Mouse (Mus musculus): ENCODE measurements at regions not wholly inside any gene's neighbourhood (a gene's known extent, or its start where the extent isn't known, plus 50 kb on each side); places are given as distances from the start of the nearest gene placed in this dataset.

- Histone ChIP-seq H3K4me3 (no peak overlapping the region), H3K79me2 (ENCODE audit: control insufficient read depth, insufficient read depth) (no peaks in the 10 kb centered on the region), H3K27me3 (ENCODE audit: control insufficient read depth, insufficient read depth, insufficient read length) (no peaks in the 10 kb centered on the region), H3ac (ENCODE audit: control insufficient read depth, insufficient read length) (no peak overlapping the region), H3K4me2 (ENCODE audit: low read depth) (no peak overlapping the region), H3K36me3 (ENCODE audit: control insufficient read depth, insufficient read depth) (no peaks in the 10 kb centered on the region)
- no peak for TF ChIP-seq E2F4 (IDR thresholded peaks at IDR 0.05; ENCODE audit: insufficient read depth)
- no peak for TF ChIP-seq POLR2AphosphoS2 (IDR thresholded peaks at IDR 0.05; ENCODE audit: insufficient read length, low read depth)
- no peak for TF ChIP-seq CEBPB (IDR thresholded peaks at IDR 0.05; ENCODE audit: insufficient read depth, poor library complexity, severe bottlenecking)
- TF ChIP-seq POLR2A (IDR thresholded peaks at IDR 0.05; ENCODE audit: insufficient read length, low read depth) = no peak
- TF ChIP-seq TCF12 (IDR thresholded peaks at IDR 0.05; ENCODE audit: insufficient read depth, poor library complexity, severe bottlenecking) = no peak
- TF ChIP-seq REST (IDR thresholded peaks at IDR 0.05; ENCODE audit: insufficient read depth, insufficient read length) = no peak
- TF ChIP-seq MYOG (IDR thresholded peaks at IDR 0.05; ENCODE audit: control insufficient read depth in 1 of 3, insufficient read depth in 1 of 3, insufficient read length in 2 of 3, low read depth in 2 of 3) = no peak
- TF ChIP-seq MYOD1 (IDR thresholded peaks at IDR 0.05; ENCODE audit: control insufficient read depth in 1 of 3, insufficient read length in 2 of 3, low read depth in 2 of 3) = no peak
- no peak for TF ChIP-seq TCF3 (IDR thresholded peaks at IDR 0.05; ENCODE audit: insufficient read length, low read depth)
- no peak for TF ChIP-seq SRF (IDR thresholded peaks at IDR 0.05; ENCODE audit: control insufficient read depth, insufficient read length, low read depth)
- TF ChIP-seq USF1 (IDR thresholded peaks at IDR 0.05; ENCODE audit: low read depth) = no peak
- no peak for TF ChIP-seq MAX (IDR thresholded peaks at IDR 0.05; ENCODE audit: low read depth)
Measured at GRCm38 (mm10) chr3:136471693-136472092, 145.8 kb upstream of the Bank1 start.

GRCm38 (mm10) chr3:136462747-136463146 lies 136.9 kb upstream of the Bank1 start:
- no peak overlapping the region for H3ac ChIP-seq (ENCODE audit: control insufficient read depth, insufficient read length)
- TF ChIP-seq MAX (IDR thresholded peaks at IDR 0.05; ENCODE audit: low read depth) (no peak), E2F4 (IDR thresholded peaks at IDR 0.05; ENCODE audit: insufficient read depth) (no peak), MYOD1 (IDR thresholded peaks at IDR 0.05; ENCODE audit: control insufficient read depth in 1 of 3, insufficient read length in 2 of 3, low read depth in 2 of 3) (no peak), TCF12 (IDR thresholded peaks at IDR 0.05; ENCODE audit: insufficient read depth, poor library complexity, severe bottlenecking) (no peak), POLR2A (IDR thresholded peaks at IDR 0.05; ENCODE audit: insufficient read length, low read depth) (no peak), SRF (IDR thresholded peaks at IDR 0.05; ENCODE audit: control insufficient read depth, insufficient read length, low read depth) (no peak)
- H3K4me3 ChIP-seq = no peak overlapping the region
- no peaks in the 10 kb centered on the region for H3K27me3 ChIP-seq (ENCODE audit: control insufficient read depth, insufficient read depth, insufficient read length)
- H3K36me3 ChIP-seq (ENCODE audit: control insufficient read depth, insufficient read depth) = no peaks in the 10 kb centered on the region
- no peaks in the 10 kb centered on the region for H3K79me2 ChIP-seq (ENCODE audit: control insufficient read depth, insufficient read depth)
- peak overlapping the region; percentile 0 for H3K4me2 ChIP-seq (ENCODE audit: low read depth)

GRCm38 (mm10) chr3:136456471-136457117 lies 130.7 kb upstream of the Bank1 start:
- H3K27me3 ChIP-seq (ENCODE audit: control insufficient read depth, insufficient read depth, insufficient read length) = no peaks in the 10 kb centered on the region
- no peak overlapping the region for H3K4me2 ChIP-seq (ENCODE audit: low read depth)
- H3K36me3 ChIP-seq (ENCODE audit: control insufficient read depth, insufficient read depth) = no peaks in the 10 kb centered on the region
- no peaks in the 10 kb centered on the region for H3K79me2 ChIP-seq (ENCODE audit: control insufficient read depth, insufficient read depth)
- H3K4me3 ChIP-seq = no peak overlapping the region
- H3ac ChIP-seq (ENCODE audit: control insufficient read depth, insufficient read length) = no peak overlapping the region
- no peak for TF ChIP-seq TCF3 (IDR thresholded peaks at IDR 0.05; ENCODE audit: insufficient read length, low read depth)
- TF ChIP-seq MYOD1 (IDR thresholded peaks at IDR 0.05; ENCODE audit: control insufficient read depth in 1 of 3, insufficient read length in 2 of 3, low read depth in 2 of 3) = no peak
- TF ChIP-seq CEBPB (IDR thresholded peaks at IDR 0.05; ENCODE audit: insufficient read depth, poor library complexity, severe bottlenecking) = no peak
- no peak for TF ChIP-seq SRF (IDR thresholded peaks at IDR 0.05; ENCODE audit: control insufficient read depth, insufficient read length, low read depth)
- no peak for TF ChIP-seq E2F4 (IDR thresholded peaks at IDR 0.05; ENCODE audit: insufficient read depth)
- TF ChIP-seq MYOG (IDR thresholded peaks at IDR 0.05; ENCODE audit: control insufficient read depth in 1 of 3, insufficient read depth in 1 of 3, insufficient read length in 2 of 3, low read depth in 2 of 3) = no peak

- H3K4me2 ChIP-seq (ENCODE audit: low read depth) = peak overlapping the region; percentile 4
- no peak overlapping the region for H3K4me3 ChIP-seq
- H3ac ChIP-seq (ENCODE audit: control insufficient read depth, insufficient read length) = no peak overlapping the region
- TF ChIP-seq E2F4 (IDR thresholded peaks at IDR 0.05; ENCODE audit: insufficient read depth) = no peak
- no peak for TF ChIP-seq POLR2AphosphoS2 (IDR thresholded peaks at IDR 0.05; ENCODE audit: insufficient read length, low read depth)
- TF ChIP-seq MYOG (IDR thresholded peaks at IDR 0.05; ENCODE audit: control insufficient read depth in 1 of 3, insufficient read depth in 1 of 3, insufficient read length in 2 of 3, low read depth in 2 of 3) = no peak
- no peak for TF ChIP-seq TCF3 (IDR thresholded peaks at IDR 0.05; ENCODE audit: insufficient read length, low read depth)
- TF ChIP-seq MYOD1 (IDR thresholded peaks at IDR 0.05; ENCODE audit: control insufficient read depth in 1 of 3, insufficient read length in 2 of 3, low read depth in 2 of 3) = no peak
- no peak for TF ChIP-seq REST (IDR thresholded peaks at IDR 0.05; ENCODE audit: insufficient read depth, insufficient read length)
- TF ChIP-seq POLR2A (IDR thresholded peaks at IDR 0.05; ENCODE audit: insufficient read length, low read depth) = no peak
- TF ChIP-seq TCF12 (IDR thresholded peaks at IDR 0.05; ENCODE audit: insufficient read depth, poor library complexity, severe bottlenecking) = no peak
- TF ChIP-seq SRF (IDR thresholded peaks at IDR 0.05; ENCODE audit: control insufficient read depth, insufficient read length, low read depth) = no peak
- TF ChIP-seq USF1 (IDR thresholded peaks at IDR 0.05; ENCODE audit: low read depth) = no peak
- no peak for TF ChIP-seq MAX (IDR thresholded peaks at IDR 0.05; ENCODE audit: low read depth)
- TF ChIP-seq CEBPB (IDR thresholded peaks at IDR 0.05; ENCODE audit: insufficient read depth, poor library complexity, severe bottlenecking) = no peak
- H3K79me2 ChIP-seq (ENCODE audit: control insufficient read depth, insufficient read depth) = no peaks in the 10 kb centered on the region
- no peaks in the 10 kb centered on the region for H3K27me3 ChIP-seq (ENCODE audit: control insufficient read depth, insufficient read depth, insufficient read length)
- H3K36me3 ChIP-seq (ENCODE audit: control insufficient read depth, insufficient read depth) = no peaks in the 10 kb centered on the region
Measured at GRCm38 (mm10) chr3:136455651-136456470, 130.0 kb upstream of the Bank1 start.
